Mouse (Mus musculus) heart, embryonic 13.5 days (tissue): ENCODE results near the gene Rfx1. TPM values are rescaled to one million over a fixed set of nuclear protein-coding genes. Genes with fewer than 3 reads are reported as not detected.
A peak's percentile ranks its signal among the peaks of the same experiment; 100 is the strongest.

Source experiments
- ATAC-seq: fragments of 200-750 bp; cut with Nextera tagmentation; 2 replicates; pipeline ENCODE4 v1.8.0; 2017; ENCODE audit warnings: moderate TSS enrichment; ENCODE audit not compliant: insufficient number of reproducible peaks, low FRiP score, low TSS enrichment; ENCODE audit errors: extremely low read depth
- H3K27ac ChIP-seq: fragments of 300-500 bp; sonication (generic); replicated peaks from 2 replicates; pipeline ENCODE4 v1.5.1; 2015; ENCODE audit warnings: moderate library complexity, mild to moderate bottlenecking, inconsistent platforms
- H3K27me3 ChIP-seq: fragments of 300-500 bp; sonication (generic); replicated peaks from 2 replicates; pipeline ENCODE4 v1.6.1; 2015; ENCODE audit warnings: mild to moderate bottlenecking, inconsistent platforms
- H3K36me3 ChIP-seq: fragments of 300-500 bp; sonication (generic); 2 replicates; pipeline ENCODE4 v1.6.1; 2015; ENCODE audit warnings: mild to moderate bottlenecking, inconsistent platforms
- H3K4me1 ChIP-seq: fragments of 300-500 bp; sonication (generic); 2 replicates; pipeline ENCODE4 v1.6.1; 2015; ENCODE audit warnings: inconsistent platforms
- H3K4me2 ChIP-seq: fragments of 300-500 bp; sonication (generic); 2 replicates; pipeline ENCODE4 v1.6.1; 2015; ENCODE audit warnings: inconsistent platforms, mild to moderate bottlenecking, moderate library complexity
- H3K4me3 ChIP-seq: fragments of 300-500 bp; sonication (generic); 2 replicates; pipeline ENCODE4 v1.5.1; 2015; ENCODE audit warnings: moderate library complexity, mild to moderate bottlenecking, inconsistent platforms
- H3K9ac ChIP-seq: fragments of 300-500 bp; sonication (generic); 2 replicates; pipeline ENCODE4 v1.6.1; 2015; ENCODE audit warnings: inconsistent platforms, mild to moderate bottlenecking, moderate library complexity
- H3K9me3 ChIP-seq: fragments of 300-500 bp; sonication (generic); 2 replicates; pipeline ENCODE4 v1.6.1; 2016; ENCODE audit warnings: inconsistent platforms
- WGBS: fragments of 180-500 bp; shearing (Covaris S2); methylation state at CpG from one replicate; pipeline ENCODE4 v1.1.7; 2015; ENCODE audit warnings: mixed read lengths; 5-methylcytosine and 5-hydroxymethylcytosine counted together
- polyA plus RNA-seq: library from polyadenylated mRNA; unstranded; fragments of >200 nt; fragmentation: Nextera tagmentation; extraction: Ambion mirVana; gene quantifications from 2 replicates; pipeline ENCODE4 v1.2.1, GENCODE M21; 2015

The Rfx1 gene
- polyA plus RNA-seq, 1 experiment from 2014 or later: 5.8 TPM

DNA sequence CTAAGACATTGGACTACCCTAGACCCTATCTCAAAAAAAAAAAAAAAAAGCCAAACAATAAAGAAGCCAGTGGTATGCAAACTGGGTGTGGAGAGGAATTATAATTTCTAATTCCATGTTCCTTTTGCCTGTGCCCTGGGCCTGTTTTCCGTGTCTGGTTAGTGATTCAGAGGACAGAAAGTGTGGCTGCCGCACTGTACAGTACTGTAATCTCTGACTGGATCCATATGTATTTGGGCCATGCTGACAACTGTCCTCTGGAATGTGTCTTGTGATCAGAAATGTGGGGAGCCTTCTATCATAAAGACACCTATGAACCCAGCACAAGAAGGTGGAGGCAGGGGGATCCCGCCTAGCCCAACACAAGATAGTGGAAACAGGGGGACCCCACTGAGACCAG, 55.5 kb downstream of the Rfx1 start:
- ATAC-seq: no peak
- Histone ChIP-seq H3K4me2 (no peak overlapping the region), H3K4me3 (no peak overlapping the region), H3K9me3 (no peaks in the 10 kb centered on the region), H3K36me3 (no peaks in the 10 kb centered on the region), H3K9ac (no peak overlapping the region), H3K27me3 (peaks cover 3% of the 10 kb centered on the region; the same call in 1 of the 2 replicates), H3K4me1 (no peaks in the 10 kb centered on the region), H3K27ac (no peak overlapping the region)
- WGBS: 81% methylated on average over 3 of the region's 3 CpGs

DNA sequence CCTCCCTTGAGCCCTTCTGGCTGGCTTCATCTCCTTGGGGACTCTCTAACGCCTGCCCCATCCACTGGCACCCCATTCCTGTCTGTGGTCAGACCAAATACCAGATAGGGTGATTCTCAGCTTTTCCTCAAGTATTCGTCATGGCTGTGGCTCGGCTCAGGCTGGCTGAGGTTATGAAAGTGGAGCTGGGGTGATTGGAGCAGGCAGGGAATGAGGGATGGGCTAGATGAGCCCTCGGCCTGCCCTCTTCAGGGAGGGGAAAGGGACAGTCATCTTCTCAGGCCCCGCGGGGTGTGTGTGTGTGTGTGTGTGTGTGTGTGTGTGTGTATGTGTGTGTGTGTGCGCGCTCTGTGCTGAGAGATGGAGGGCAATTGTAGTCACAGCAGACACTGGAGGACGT, 59.0 kb downstream of the Rfx1 start, which contains the start of gene Podnl1:
Podnl1 (plus strand) TSS at position 334 of the 400 bp plus-strand sequence.
- ATAC-seq: no peak
- WGBS: 46% methylated on average over 6 of the region's 9 CpGs

DNA sequence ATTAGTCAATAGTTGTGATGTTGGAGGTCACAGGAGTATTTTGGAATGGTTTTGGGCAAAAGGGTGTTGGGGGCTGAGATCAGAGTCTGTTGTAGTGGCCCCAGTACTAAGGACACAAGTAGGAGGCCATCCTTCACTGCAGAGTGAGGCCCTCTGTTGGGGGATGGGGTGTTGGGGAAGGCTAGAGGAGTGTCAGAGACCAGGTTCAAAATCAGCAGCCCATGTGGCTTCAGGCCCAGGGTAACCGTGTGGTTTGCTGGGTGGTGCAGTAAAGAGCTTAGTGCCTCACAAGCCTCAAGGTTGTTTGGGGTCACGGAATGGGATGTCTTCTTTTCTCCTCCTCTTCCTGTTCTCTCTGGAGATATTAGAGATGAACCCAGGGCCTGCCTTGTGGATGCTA, 60.1 kb downstream of the Rfx1 start:
- Histone ChIP-seq H3K4me1 (no peaks in the 10 kb centered on the region), H3K4me3 (no peak overlapping the region), H3K36me3 (0 out of 2 replicates have a peak, but pooled peaks cover 3% of the 10 kb centered on the region), H3K27ac (no peak overlapping the region), H3K4me2 (no peak overlapping the region), H3K9me3 (no peaks in the 10 kb centered on the region), H3K27me3 (peaks cover 25% of the 10 kb centered on the region), H3K9ac (no peak overlapping the region)
- no peak for ATAC-seq
- WGBS: 55% methylated on average over 2 of the region's 2 CpGs

More for the DNA sequence above, 59.0 kb downstream of the Rfx1 start, which contains the start of gene Podnl1:
- Histone ChIP-seq H3K4me1 (no peaks in the 10 kb centered on the region), H3K36me3 (no peaks in the 10 kb centered on the region), H3K27ac (no peak within 1 kb of the TSS), H3K9me3 (no peaks in the 10 kb centered on the region), H3K9ac (no peak within 1 kb of the TSS), H3K4me2 (no peak within 1 kb of the TSS), H3K27me3 (peaks cover 18% of the 10 kb centered on the region), H3K4me3 (no peak within 1 kb of the TSS)

DNA sequence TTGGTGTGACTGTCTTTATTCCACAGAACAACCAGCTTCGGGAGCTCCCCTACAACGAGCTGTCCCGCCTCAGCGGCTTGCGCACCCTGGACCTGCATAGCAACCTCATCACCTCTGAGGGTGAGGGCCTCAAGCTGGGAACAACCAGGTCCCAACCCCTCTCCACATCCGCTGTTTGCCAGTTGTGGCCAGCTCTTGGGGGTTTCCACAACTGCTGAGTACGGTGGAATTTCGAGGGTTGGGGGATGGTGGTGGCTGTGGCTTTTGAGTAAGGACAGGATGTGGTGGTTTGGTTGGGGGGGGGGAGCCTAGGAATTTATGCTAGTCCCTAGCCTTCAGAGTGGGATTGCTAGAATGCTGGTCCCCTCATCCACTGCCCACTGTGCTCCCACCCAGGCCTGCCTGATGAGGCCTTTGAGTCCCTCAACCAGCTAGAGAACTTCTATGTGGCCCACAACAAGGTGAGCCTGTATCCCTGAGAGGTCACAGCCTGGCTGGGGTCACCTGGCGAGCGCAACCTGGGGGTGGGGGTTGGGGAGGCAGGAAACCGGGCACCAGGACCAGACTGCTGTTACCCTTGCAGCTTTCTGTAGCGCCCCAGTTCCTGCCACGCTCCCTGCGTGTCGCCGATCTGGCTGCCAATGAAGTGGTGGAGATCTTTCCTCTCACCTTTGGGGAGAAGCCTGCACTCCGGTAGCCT, 60.7 kb downstream of the Rfx1 start:
- H3K4me2 ChIP-seq: no peak overlapping the region
- 50% methylated on average over 17 of the region's 17 CpGs for WGBS
- H3K27me3 ChIP-seq: peaks cover 25% of the 10 kb centered on the region

DNA sequence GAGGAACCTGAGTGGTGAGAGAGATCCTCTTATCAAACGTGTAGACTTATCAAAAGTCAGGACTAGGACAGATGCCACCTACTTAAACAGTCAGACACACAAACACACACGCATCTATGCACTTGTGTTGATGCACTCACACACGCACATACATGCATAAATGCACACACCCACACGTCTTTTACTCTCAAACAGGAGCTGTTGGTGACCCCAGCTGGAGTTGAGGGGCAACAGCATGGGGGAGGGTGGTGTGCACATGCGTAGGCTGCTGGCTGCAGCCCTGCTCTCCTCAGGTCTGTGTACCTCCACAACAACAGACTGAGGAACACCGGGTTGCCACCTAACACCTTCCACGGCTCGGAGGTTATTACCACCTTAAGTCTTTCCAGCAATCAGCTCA, 61.6 kb downstream of the Rfx1 start:
- Histone ChIP-seq H3K9ac (no peak overlapping the region), H3K4me2 (no peak overlapping the region), H3K4me3 (no peak overlapping the region), H3K4me1 (no peaks in the 10 kb centered on the region), H3K9me3 (no peaks in the 10 kb centered on the region), H3K36me3 (peaks cover 17% of the 10 kb centered on the region), H3K27me3 (peaks cover 25% of the 10 kb centered on the region), H3K27ac (no peak overlapping the region)
- no peak for ATAC-seq
- 50% methylated on average over 8 of the region's 8 CpGs for WGBS

More for the DNA sequence above, 60.7 kb downstream of the Rfx1 start:
- Histone ChIP-seq H3K9me3 (no peaks in the 10 kb centered on the region), H3K36me3 (peaks cover 8% of the 10 kb centered on the region; the same call in 1 of the 2 replicates), H3K4me3 (no peak overlapping the region), H3K4me1 (no peaks in the 10 kb centered on the region), H3K9ac (0 out of 2 replicates have a peak overlapping the region, but pooled peaks have one; percentile 26), H3K27ac (no peak overlapping the region)
- no peak for ATAC-seq

DNA sequence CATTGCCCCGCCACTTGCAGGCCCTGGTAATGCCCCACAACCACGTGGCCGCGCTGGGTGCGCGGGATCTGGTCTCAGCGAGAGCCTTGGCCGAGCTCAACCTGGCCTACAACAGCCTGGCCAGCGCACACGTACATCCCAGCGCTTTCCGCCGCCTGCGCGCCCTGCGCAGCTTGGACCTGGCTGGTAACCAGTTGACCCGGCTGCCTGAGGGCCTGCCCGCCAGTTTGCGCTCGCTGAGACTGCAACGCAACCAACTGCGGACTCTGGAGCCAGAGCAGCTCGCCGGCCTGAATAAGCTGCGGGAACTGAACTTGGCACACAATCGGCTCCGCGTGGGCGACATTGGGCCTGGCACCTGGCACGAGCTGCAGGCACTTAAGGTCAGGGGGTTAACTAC, 64.2 kb downstream of the Rfx1 start:
- no peak overlapping the region for H3K27ac ChIP-seq
- ATAC-seq: no peak
- no peaks in the 10 kb centered on the region for H3K9me3 ChIP-seq
- H3K36me3 ChIP-seq: peaks cover 42% of the 10 kb centered on the region
- no peak overlapping the region for H3K4me2 ChIP-seq
- H3K9ac ChIP-seq: no peak overlapping the region; the same call in 1 of the 2 replicates
- peaks cover 25% of the 10 kb centered on the region for H3K27me3 ChIP-seq
- 42% methylated on average over 30 of the region's 30 CpGs for WGBS
- no peak overlapping the region for H3K4me3 ChIP-seq
- H3K4me1 ChIP-seq: no peaks in the 10 kb centered on the region

DNA sequence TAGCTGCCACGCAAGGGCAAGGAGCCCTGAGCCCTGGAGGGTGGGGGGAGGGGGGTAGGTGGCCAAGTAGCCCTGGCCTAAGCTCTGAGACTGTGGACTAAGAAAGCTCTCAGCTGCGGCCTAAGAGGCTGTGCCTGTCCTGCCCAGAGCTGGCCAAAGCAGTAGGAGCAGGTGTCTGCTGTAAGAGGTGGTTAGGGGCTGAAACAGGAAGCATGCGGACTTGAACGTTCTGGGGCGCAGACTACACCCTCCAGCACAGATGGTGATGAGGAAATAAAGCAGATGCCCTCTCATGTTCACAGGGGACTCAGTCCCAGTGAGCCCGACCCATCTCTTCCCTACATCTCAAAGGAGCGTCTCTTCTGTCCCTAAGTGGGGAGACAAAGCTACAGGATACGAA, 65.6 kb downstream of the Rfx1 start:
- H3K36me3 ChIP-seq: peaks cover 56% of the 10 kb centered on the region
- H3K9me3 ChIP-seq: no peaks in the 10 kb centered on the region
- peaks cover 23% of the 10 kb centered on the region for H3K27me3 ChIP-seq
- H3K27ac ChIP-seq: no peak overlapping the region
- no peak overlapping the region for H3K4me2 ChIP-seq
- H3K4me3 ChIP-seq: no peak overlapping the region
- H3K4me1 ChIP-seq: no peaks in the 10 kb centered on the region
- H3K9ac ChIP-seq: no peak overlapping the region
- no peak for ATAC-seq
- WGBS: 73% methylated on average over 8 of the region's 8 CpGs

DNA sequence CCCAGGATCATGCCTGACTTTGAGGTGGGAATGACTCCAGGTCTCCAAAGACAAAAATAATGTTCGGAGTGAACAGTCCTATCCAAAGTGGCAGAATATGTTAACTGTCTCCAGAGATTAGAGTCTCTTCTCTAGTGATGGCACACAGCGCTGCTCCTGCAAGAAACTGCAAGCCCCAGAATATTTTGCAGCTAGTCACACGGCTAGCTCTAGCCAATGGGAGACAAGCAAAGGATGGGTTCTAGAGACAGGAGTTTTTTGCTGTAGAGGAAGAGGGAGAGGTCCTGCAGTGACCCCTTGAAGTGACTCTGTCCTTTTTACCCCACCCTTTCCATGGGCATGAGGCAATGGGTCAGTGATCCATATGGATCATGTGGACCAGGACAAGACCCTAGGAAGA, 71.2 kb downstream of the Rfx1 start:
- peaks cover 100% of the 10 kb centered on the region for H3K36me3 ChIP-seq
- no peak overlapping the region for H3K4me2 ChIP-seq
- ATAC-seq: no peak
- H3K27me3 ChIP-seq: no peaks in the 10 kb centered on the region
- no peak overlapping the region for H3K4me3 ChIP-seq
- no peaks in the 10 kb centered on the region for H3K4me1 ChIP-seq
- no peak overlapping the region for H3K27ac ChIP-seq
- no peak overlapping the region for H3K9ac ChIP-seq
- 85% methylated on average over 3 of the region's 3 CpGs for WGBS
- no peaks in the 10 kb centered on the region for H3K9me3 ChIP-seq

DNA sequence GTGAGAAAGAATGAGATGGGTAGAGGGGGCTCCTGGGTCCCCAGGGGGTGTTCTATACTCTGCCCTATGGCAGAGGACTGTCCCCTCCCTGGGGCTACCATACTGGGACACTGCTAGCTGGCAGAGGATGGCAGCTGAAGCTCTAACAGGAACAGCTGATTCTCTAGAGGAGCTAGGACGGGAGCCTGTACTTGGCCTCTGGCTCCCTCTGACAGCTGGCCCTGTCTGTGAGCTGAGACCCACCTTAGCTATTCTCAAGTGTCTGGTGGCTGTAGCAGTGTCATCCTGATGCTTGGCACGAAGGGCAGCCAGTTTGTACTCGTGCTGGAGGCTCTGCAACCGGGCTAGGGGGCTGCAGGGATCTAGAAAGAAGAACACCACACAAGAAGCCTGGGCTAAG, 74.2 kb downstream of the Rfx1 start:
- Histone ChIP-seq H3K27ac (no peak overlapping the region), H3K4me2 (no peak overlapping the region), H3K27me3 (no peaks in the 10 kb centered on the region), H3K9ac (no peak overlapping the region), H3K4me1 (peaks cover 4% of the 10 kb centered on the region; the same call in 1 of the 2 replicates), H3K4me3 (no peak overlapping the region), H3K9me3 (no peaks in the 10 kb centered on the region), H3K36me3 (peaks cover 86% of the 10 kb centered on the region)
- 81% methylated on average over 4 of the region's 4 CpGs for WGBS
- no peak for ATAC-seq

DNA sequence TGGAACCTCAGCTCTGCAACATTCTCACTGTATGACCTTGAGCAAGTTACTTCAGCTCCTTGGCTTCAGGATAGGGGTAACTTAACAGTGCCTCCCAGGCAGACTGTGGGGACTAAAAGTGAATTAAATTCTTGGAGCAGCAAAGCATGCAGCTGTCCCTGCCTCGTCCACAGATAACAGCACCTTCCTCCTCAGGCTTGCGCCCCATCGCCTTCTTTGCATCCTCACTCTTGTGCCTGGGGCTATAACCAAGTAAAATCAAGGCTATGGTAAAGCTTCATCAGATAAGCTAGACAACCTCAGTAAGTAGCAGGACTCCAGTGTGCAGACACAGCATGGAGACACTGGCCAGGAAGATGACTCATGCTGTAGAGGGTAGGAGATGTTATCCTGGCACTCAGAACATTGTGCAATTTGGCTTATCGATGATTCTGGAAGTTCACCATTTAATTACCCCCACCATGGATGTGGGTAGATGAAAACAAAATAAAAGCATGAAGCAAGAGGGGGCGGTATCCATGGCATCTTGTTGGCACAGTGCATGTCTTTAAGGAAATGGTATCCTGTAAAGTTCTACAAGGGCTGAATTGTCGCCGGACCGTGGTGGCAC, 78.1 kb downstream of the Rfx1 start:
- ATAC-seq: no peak
- Histone ChIP-seq H3K4me2 (no peak overlapping the region), H3K27ac (no peak overlapping the region), H3K9me3 (no peaks in the 10 kb centered on the region), H3K9ac (no peak overlapping the region), H3K4me1 (peaks cover 27% of the 10 kb centered on the region), H3K4me3 (no peak overlapping the region), H3K27me3 (no peaks in the 10 kb centered on the region), H3K36me3 (peaks cover 47% of the 10 kb centered on the region)
- whole genome bisulfite sequencing: 83% methylated on average over 8 of the region's 8 CpGs
